Mouse (Mus musculus) activated CD4-positive, CD25-positive, alpha-beta regulatory T cell, adult 4 months (primary cell): ENCODE measurements around the gene Myo1b. TPM values are rescaled to one million over a fixed set of nuclear protein-coding genes. Genes with fewer than 3 reads are reported as not detected.
A peak's percentile ranks its signal among the peaks of the same experiment; 100 is the strongest.

Experiments used
- ATAC-seq: one replicate; pipeline ENCODE4 v1.8.0; 2017
- polyA plus RNA-seq, 2 experiments: library from polyadenylated mRNA; unstranded; fragments of 100-300 nt; shearing (Covaris generic); gene quantifications; one replicate each; pipeline ENCODE4 v1.2.1; 2017

The Myo1b gene
- polyA plus RNA-seq, 2 experiments from 2014 or later = 1.1 to 1.3 TPM

DNA sequence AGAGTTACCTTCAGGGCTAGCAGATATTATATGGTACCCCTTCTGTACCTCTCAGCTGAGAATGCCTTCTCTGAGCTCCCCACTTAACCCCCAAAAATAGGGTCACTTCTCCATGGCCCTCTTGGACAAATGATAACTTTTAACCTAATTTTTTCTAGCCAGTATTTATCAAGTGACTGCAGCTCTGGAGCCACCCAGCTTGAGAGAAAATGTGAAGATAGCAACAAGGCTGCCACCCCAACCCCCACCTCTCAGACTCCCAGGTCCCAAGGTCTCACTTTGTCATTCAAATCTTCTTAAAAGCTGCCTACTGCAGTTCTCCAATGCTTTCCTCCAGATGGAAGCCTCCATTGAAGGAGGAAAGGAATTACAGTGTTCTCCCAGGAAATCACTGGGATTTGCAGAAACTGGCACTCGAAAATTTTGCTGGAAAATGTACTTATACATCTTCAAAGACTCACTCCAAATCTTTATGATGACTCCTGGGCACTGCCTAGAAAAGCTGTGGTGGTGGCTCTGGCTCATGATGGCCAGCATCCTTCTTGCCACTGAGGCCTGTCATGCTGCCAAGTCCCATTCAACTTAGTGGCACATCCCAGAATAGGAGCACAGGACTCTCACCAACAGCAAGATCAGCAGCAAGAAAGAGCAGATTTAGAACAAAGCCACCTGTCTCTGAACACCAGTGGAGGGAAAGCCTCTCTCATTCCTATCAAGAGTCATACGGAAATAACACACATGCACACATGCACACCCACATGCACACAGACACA is 70.4 kb downstream of the Myo1b start:
- no peak for ATAC-seq

DNA sequence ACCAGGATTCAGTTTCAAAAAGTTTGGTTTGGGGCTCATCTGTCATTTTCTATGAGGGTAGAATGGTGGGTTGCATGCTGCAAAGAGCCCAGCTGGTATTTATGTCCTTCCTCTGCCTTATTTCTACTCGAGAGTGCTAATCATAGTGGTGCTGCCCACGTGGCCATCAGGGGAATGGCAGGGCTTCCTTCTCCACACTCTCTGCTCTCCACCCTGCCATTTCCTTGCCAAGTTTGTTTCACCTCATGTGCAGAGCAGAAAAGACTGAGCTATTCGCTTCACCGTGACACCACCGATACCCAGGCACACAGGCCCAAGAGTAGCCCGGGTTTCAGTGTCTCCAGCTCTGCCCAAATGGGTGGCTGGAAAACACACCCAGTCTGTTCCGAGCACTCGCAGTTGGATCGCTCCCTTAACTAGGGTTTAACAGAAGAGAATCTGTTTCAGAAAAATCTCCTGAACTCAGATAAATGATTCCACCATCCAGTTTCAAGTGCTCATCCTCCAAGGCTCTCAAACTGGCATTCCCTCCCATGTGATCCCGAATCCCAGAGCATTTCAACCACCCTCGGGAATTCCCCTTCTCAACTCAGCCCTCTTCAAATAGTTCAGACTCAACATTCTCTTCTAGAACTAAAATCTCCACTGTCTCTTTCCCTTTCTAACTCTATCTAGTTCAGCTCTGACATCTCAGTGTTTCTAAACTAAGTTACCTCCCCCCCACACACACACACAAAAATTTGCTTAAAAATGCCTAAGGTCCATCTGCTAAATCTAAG is 77.8 kb downstream of the Myo1b start:
- ATAC-seq = no peak

DNA sequence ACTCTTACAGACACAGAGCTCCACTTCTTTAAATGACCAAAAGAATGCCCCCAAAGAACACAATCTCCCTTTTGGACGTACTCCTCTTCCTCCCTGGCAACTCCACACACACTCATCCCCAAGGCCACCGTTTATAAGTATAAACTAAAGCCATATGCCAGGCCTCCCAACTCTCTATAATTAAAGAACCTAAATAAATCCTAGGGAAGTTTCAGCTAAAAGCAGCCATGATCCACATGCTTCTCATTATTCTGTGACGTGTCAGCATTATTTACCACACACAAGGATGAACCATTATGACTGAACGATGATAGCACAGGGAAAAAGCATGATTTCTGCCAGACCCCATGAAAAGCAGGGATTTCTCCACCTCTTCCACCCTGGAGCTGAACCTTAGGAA is 78.6 kb downstream of the Myo1b start:
- no peak for ATAC-seq

DNA sequence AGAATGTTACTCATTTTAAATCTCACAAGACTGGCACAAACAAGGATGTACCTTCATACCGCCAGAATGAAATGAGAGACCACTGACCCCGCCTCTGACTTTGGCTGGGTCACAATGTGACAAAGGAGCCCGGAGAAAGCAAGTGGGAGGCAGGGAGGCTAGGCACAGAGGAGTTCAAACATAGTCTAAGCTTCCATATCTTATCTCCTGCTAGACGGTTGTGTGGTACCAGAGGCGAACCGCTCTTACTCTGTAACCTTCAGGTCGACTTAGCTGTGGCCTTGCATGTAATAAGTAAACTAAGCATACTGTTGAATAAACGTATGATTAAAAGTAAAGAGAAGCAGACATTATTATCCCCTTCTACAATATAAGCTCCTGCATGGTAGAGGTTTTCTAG is 80.1 kb downstream of the Myo1b start:
- no peak for ATAC-seq

DNA sequence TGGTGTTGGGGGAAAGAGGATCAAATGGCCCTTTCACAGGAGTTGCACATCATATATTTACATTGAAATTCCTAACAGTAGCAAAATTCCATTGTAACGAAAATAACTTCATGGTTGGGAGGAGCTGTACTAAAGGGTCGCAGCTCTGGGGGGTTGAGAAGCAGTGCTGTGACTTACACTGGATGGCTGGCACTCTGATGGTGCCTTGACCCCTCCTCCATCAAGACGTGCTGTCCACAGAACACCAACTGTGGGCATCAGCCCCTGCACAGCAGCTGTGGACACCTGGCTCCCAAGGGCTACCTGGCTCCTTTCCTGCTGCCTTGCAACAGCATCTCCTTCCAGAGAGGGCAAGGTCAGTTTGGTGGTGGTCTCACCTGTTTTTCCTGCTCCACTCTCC is 81.8 kb downstream of the Myo1b start:
- ATAC-seq = no peak

DNA sequence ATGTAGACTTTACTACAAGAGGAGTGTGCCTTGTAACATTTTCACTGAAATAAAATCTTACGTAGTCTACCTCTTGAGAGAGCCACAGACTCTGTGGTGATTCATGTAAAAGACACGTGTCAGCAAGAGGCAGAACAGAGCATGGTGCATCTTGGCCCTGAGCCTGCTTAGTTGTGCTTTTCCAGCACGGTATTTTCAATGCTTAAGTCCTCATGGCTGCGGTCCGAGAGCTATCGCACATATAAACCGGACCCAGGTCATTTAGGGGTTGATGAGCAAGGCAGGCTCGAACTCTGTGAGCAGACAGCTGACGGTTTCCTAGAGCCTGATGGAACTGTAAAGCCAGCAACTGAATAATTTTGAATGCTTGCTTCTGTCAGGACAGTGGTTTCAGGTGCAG is 86.5 kb downstream of the Myo1b start:
- ATAC-seq = no peak

DNA sequence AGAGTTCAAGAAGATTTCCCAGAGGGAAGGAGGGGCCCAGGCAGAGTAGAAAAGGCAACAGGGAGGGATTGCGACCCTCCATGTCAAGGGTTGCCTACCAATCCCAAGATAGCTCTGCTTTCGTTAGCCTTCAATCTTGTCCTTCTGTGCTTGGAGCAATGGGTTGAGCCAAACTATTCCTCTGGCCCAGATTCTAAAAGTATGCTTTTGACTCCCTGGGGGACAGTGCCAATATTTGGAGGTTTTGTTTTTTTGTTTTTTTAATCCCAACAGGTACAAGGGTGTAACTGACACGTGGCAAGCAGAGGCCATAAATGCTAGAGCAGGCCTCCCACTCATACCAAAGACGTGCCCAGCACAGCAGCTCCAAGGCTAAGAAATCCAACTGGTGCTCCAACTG is 93.3 kb downstream of the Myo1b start:
- no peak for ATAC-seq

DNA sequence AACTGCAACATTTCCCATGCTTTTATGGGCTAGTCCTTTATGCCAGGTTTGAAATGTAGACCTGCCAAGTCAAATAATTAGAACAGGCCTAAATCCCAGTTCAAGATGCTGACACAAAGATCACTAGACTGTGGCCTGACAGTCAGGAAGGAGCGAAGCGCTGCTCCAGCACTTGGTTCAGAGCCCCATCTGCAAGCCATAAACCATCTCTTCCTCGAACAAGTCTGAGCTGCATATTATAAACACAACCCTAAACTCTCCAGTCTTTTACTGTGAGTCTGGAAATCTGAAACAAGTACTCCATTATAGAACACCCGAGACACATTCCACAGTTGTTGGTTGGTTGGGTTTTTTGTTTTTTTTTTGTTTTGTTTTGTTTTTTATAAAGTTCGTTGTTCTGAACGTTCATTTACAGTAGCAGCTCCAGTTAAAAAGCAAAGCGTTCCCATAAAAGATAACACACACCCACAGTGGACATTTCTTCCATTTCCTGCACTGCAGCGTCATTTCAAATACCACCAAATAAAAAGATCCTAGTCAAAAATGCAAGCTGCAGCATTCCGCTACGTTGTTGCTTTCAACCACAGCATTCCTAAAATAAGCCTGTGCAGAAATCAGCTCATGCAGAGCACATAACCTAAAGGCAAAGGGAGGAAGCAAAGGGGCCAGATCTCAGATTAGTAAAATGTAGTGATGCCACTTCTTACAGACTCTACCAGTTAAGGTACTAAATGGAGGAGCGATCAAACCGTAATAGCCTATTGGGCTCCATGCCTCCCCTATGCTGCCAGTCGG is 94.0 kb downstream of the Myo1b start:
- no peak for ATAC-seq

DNA sequence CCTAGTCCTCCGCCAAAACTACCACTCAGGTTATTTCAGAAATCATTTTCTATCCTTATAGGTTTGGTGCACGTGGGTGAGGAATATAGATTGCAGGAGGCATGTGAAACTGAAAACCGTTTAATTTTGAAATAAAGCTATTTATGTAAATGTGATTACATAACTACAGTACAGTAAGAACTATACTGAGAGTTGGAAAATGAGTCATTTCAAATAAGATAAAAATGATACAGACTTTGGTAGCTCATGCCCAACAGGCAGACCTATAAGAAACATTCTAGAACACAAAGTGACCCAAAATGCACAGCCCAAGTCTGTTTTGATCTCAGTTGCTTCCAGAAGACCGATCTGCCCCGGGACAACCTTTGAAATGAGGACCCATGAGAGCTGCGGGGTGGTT is 95.4 kb downstream of the Myo1b start:
- peak; percentile 49 for ATAC-seq

DNA sequence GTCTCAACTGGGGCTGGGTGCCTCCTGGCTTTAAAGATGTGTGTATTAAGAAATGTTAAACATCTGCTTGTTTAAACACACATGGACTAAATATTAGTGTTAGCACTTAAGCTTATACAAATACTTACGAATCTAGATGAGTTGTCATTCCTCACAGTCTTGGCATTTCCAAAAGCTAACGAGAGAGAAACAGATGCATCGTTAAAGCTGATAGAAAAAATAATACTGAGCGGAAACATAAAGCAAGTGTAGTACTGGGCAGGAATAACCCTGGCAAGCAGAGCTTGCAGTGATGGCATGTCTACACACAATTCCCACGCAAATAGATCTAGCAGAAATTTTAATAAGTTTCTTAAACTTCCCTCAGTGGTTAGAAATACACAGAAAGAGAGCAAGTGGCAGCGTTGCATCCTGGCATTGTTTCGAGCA is 95.8 kb downstream of the Myo1b start:
- no peak for ATAC-seq

DNA sequence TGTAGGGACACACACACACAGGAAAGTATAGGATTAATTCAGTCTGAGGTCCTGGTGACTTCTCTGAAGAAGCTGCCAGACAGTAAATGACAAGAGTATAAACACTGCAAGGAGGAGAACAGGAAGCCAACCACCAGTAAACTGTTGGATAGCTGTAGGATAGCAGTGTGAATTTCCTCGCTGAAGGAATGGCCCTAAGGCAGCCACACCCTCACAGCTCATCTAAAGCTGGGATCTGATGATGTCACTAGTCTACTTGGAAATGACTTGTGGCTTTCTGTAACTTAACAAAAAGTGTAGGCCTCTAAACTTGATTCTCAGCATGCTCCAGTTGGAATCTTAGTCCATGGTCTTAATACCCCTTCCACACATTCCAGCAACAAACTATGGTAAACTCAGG is 100.2 kb downstream of the Myo1b start:
- no peak for ATAC-seq

DNA sequence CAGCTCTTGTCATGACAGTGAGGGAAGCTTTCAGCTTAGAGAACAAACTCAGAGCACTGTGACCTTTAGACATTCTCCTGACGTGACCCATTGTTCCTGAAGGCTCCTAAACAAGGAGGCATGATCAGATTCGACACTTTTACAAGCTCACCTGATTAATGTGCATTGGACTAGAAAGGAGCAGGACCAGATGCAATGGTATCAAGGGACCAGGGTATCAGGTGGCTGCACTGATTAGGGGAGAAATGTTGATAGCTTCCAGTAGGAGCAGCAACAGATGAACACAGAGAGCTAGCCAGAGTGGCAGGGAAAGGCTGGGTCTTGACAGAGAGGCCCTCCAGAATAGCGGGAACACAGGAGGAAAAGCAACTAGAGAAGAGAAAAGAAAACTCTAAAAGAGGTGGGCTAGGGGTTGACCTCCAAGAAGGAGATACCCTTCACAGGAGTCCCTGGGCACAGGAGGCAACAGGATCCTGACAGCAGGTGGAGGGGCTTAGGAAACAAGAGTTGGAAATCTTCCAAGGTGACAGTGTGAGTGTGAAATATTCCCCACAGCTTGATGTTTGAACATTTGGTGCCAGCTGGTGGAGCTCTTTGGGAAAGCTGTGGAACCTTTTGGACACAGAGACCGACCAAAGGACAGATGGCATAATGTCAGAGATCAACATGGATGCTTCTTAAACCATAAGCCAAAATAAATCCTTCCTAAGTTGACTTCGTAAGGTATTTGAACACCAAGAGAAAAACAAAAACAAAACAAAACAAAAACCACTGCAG is 100.8 kb downstream of the Myo1b start:
- no peak for ATAC-seq

DNA sequence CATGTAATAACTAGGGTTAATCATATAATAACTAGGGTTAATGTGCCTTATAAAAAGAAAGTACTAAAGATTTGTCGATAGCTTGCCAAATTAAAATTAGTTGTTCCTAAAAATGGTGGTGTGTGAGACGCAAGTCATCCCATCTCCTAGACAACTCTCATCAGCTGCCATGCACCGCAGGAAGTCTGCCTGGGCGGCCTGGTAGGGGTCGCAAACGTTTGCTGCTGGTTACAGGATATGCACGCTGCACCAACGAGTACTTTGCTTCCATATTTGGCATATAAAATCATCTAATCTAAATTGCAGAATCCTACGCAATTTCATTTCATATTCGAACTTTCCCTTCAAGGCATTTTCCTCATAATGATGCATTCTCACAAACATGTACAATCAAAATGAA is 107.0 kb downstream of the Myo1b start:
- no peak for ATAC-seq

DNA sequence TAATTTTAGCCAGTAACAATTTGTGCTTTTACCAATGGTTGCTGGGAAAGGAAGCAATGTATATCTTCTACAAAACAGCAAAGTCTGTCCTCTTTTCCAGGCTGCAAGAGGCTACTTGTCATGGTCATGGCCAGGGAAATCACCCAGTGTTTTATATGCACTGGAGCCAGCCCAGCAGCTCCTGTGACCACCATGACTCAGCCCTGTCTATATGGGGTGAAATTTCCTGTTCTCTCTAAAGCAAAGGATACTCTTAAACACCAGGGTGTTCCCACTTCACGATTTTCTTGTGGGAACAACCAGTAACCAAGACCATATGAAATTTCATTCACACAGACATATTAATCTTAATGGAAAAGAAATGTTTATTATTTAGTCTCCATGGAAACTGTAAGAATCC is 107.6 kb downstream of the Myo1b start:
- no peak for ATAC-seq

DNA sequence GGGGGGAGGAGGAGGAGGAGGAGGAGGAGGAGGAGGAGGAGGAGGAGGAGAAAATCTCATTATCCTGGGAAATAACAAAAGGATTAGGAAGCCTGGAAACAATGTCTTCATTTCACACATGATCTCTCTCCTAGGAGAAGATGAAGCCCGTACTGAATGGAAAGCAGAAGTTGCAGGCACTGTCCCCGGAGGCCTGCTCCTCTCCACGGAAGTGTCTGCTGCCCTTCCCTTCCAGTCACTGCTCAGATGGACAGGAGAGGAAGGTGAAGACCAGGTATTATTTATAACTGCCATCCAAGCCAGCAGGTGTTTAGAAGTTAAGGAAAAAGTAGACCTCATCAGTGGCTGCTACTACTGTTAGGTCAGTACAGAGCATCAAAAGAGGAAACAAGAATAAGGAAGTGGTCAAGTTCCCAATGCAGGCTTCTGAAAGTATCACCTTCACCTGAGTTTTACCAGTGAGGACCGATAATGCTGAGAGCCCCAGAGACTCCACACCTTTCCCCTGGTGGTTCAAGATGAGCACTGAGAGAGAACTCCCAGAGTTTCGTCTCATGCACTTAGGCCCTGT is 110.7 kb downstream of the Myo1b start:
- ATAC-seq = no peak

DNA sequence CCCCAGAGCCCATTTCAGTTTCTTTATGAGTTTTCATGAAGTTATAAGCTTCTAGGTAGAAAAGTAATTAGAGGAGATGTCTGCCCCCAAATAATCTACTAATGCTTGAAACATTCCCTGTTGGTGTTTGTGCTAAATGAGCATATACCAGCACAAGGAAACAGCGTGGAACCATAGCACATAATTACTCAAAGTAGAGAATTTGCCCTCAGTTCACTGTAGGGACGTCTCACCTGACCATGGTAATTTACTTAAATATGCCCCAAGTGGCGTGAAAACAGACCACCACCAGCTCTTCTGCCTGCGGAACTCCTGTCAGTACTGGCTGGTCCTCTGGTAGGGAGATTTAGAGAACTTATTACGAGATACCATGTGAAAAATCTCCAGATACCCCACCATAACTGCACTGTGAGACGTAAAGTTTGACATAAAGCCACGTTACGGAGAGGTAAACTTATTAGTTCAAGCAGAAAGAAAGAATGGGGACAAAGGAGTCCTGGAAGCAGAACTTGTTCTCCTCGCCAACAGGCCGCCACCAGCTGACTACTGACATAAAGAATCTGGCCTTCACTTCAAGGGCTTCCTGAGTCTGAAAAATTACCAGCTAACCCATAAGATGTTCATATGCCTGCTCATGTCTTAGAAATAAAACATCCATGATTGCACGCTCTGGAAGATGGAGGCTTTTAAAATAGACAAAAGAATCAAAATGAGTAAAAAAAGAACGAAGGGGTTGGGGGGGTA is 111.4 kb downstream of the Myo1b start:
- ATAC-seq = no peak

DNA sequence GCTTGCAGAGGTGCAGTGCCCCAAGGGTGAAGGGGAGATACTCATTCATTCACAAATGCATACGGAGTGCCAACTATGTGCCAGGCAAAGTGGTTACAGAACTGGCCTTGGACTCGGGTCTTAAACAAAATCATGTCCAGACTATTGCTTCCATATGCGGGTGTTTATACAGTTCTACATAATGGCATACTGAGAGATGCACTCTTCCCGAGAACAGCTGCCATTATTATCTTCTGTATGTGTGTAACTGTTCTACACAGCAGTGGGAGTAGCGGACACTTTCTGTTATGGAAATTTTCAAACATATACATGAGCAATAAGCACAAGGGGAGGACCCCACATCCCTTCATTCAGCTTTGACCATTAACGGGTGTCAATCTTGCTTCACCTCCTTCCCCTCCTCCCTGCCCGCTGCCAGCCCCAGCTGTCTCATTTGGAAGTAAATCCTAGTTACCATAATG is 117.8 kb downstream of the Myo1b start:
- ATAC-seq = no peak

DNA sequence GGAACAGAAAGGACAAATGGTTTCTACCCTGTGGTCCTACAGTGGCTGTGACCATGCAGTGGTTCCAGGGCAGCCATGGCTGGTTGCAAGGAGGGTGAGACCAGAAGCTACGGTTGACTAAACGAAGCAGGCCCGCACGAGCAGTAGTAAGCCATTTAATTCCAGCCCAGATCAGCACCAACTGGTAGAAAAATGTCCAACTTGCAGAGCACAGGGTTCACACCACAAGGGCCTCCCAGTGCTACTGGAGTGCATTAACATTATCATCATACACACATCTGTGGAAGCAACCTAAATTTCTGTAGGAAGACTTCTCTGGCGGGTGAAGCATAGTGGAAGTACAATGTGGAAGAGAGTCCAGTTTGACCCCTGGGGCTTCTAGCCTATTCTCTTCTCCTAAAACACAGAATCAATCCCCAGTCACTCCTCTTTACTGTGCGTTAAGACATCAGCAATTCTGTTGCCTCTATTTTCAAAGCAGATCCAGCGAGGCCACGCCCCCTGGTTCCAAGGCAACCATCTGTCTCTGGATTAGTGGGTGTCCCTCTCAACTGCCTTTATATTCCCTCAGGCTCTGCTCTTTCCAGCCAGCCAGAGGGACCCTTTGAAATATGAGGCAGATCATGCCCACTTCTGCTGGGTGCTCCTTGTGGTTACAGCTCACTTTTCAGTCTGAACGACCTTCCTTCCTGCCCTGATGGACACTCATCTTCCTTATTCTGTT is 120.1 kb downstream of the Myo1b start:
- ATAC-seq = no peak

DNA sequence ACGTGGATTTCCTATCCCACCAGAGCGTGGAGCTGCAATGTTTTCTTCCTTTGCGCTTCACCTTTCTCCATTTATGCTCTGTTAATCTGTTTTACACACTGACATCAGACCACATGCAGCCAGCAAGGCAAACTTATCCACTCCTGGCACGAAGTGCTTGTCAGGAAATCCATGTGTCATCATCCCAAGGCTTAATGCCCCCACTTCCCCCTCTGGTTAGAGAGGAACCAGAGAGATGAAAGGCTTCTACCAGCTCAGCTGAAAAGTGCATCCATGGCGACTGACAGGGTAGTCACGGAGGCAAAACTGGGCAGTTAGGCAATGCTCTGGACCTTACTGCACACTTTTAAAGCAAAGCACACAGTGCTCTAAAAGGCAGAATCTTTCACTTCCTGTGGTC is 126.6 kb downstream of the Myo1b start:
- no peak for ATAC-seq

DNA sequence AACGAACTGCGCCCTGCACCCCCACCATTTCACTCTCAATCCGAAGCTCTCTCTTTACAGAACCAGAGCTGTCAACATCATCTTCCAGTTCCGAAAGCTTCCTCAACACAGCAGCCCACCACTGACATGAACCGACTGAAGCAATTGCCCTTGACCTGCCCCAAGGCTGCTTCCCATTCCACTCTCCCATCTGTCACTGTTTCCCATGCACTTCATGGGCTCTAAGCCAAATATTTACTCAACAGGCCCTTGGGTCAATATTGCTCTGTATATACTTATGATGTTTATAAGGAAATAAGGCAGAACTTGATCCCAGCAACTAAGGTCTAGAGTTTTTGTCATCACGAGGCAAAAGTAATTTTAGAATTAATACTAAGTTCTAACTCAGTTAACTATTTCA is 133.8 kb downstream of the Myo1b start:
- ATAC-seq = no peak

DNA sequence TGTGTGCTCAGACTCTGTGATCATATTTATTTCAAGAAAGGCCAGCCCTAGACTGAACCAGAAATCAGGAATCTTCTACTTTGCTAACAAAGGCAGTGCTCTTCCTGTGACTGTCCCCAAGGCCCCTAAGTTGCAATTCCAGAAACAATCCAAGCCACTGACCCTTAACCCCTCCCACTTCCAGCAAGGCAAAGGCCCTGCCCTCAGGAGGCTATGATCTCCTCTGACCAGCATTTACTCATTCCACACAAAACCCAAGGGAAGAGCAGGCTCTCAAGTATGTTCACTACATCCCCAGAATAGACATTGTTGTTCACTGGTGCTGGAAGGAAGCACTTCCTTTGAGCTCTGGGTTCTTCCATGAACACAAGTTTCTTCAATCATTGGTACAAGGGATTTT is 135.5 kb downstream of the Myo1b start:
- no peak for ATAC-seq
